Comparison of ENCODE assay signal across 25 mouse cellular contexts in the genomic region with DNA sequence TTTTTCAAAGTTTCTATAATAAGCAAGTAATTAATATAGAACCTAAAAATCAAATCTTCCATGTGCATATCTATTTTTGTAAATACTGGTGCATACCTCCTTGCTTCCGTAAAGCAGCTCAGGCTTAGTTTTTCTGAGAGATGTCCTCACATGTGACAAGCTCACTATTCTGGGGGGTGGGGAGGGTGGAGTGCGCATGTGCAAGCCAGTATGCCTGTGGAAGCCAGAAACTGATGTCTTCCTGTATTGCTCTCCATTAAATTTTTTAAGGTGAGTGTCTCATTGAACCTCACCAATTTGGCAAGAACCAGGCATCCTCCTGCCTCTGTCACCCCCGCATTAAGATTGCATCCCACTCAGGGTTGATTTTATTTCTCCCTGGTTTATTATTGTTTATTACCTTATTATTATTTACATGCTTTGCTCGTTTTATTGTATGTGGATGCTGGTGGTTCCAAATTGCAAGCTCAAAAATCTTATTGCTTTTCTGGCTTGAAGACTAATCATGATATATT.
A peak's percentile ranks its signal among the peaks of the same experiment; 100 is the strongest.
DNase-seq lines count a peak whose midpoint lies in the region; ATAC-seq and TF ChIP-seq lines count a peak whose summit lies in the region.
"Had no signal": no experiment of that assay in that cellular context is flagged by ENCODE, and none has a peak within 500 bp of the region (broad histone marks: within the 10 kb centered on the region; RNA-seq: fewer than 3 reads in every experiment).

No protein-coding gene starts in this region.

- H3K27ac ChIP-seq in stomach, postnatal 0 days (replicated peaks) = no peak overlapping the region
- H3K27ac ChIP-seq: forebrain, embryonic 12.5 days; gastrocnemius, adult 2 months; hindbrain, embryonic 12.5 days; kidney, embryonic 15.5 days; limb, embryonic 13.5 days; midbrain, embryonic 12.5 days; neural tube, embryonic 13.5 days had no signal

- no peak overlapping the region for H3K4me2 ChIP-seq in stomach, postnatal 0 days (replicated peaks; ENCODE audit: low read depth)
- H3K4me2 ChIP-seq: forebrain, embryonic 12.5 days; heart, embryonic 11.5 days; hindbrain, embryonic 12.5 days; kidney, embryonic 15.5 days; limb, embryonic 13.5 days; liver, embryonic 11.5 days; midbrain, embryonic 12.5 days; neural tube, embryonic 13.5 days had no signal

- intact Hi-C loops in left cerebral cortex, postnatal 4 days (cut with DNase I) = no loop called here
- intact Hi-C loops in left cerebral cortex, postnatal 14 days (cut with DNase I) = no loop called here

- TF ChIP-seq CTCF in stomach, postnatal 0 days (IDR thresholded peaks at IDR 0.05; ENCODE audit: low read depth) = no peak

- no peaks in the 10 kb centered on the region for H3K27me3 ChIP-seq in stomach, postnatal 0 days (ENCODE audit: control insufficient read depth, insufficient read depth, low read length)
- H3K27me3 ChIP-seq: embryonic facial prominence, embryonic 15.5 days; forebrain, embryonic 12.5 days; hindbrain, embryonic 12.5 days; kidney, embryonic 15.5 days; limb, embryonic 13.5 days; midbrain, embryonic 12.5 days; neural tube, embryonic 13.5 days; Patski had no signal

- peak; percentile 21 to 28 for DNase-seq in cerebellum, adult 18-20 months
- DNase-seq in left cerebral cortex, postnatal 4 days = peak; percentile 68
- no peak for DNase-seq in left cerebral cortex, postnatal 14 days (ENCODE audit: low spot score in 2 of 2)
- DNase-seq in cerebellum, postnatal 10 days = peak; percentile 88 to 90
- DNase-seq in stomach, postnatal 0 days (ENCODE audit: low spot score) = no peak
- no peak for DNase-seq in c-Kit-positive CD71-positive TER-119-positive erythroid progenitor cells, embryonic 14.5 days (ENCODE audit: low spot score)
- DNase-seq: heart, adult 18-20 months; heart, postnatal 36 days; kidney, adult 18-20 months; kidney, postnatal 25 days; lung, postnatal 36 days; thymus, postnatal 25 days had no signal

- no peak overlapping the region for H3K9ac ChIP-seq in stomach, postnatal 0 days (ENCODE audit: low read length)
- H3K9ac ChIP-seq: embryonic facial prominence, embryonic 15.5 days; forebrain, embryonic 12.5 days; hindbrain, embryonic 12.5 days; kidney, embryonic 15.5 days; limb, embryonic 13.5 days; midbrain, embryonic 12.5 days; neural tube, embryonic 13.5 days had no signal

- WGBS in stomach, postnatal 0 days = 89% methylated on average over 4 of the region's 4 CpGs

- no peaks in the 10 kb centered on the region for H3K9me3 ChIP-seq in stomach, postnatal 0 days (ENCODE audit: control insufficient read depth, low read length)
- H3K9me3 ChIP-seq: embryonic facial prominence, embryonic 10.5 days; embryonic facial prominence, embryonic 15.5 days; forebrain, embryonic 12.5 days; hindbrain, embryonic 12.5 days; kidney, embryonic 15.5 days; limb, embryonic 13.5 days; midbrain, embryonic 12.5 days; neural tube, embryonic 13.5 days had no signal

- H3K4me1 ChIP-seq in stomach, postnatal 0 days (replicated peaks; ENCODE audit: control insufficient read depth, insufficient read depth) = no peaks in the 10 kb centered on the region
- H3K4me1 ChIP-seq: embryonic facial prominence, embryonic 10.5 days; hindbrain, embryonic 12.5 days; kidney, embryonic 15.5 days had no signal

- H3K4me3 ChIP-seq in stomach, postnatal 0 days (ENCODE audit: low read depth, low read length) = no peak overlapping the region
- H3K4me3 ChIP-seq: embryonic facial prominence, embryonic 10.5 days; embryonic facial prominence, embryonic 15.5 days; forebrain, embryonic 12.5 days; hindbrain, embryonic 12.5 days; kidney, embryonic 15.5 days; limb, embryonic 13.5 days; midbrain, embryonic 12.5 days; neural tube, embryonic 13.5 days had no signal

- no peak for ATAC-seq in cerebellum, adult (ENCODE audit: insufficient number of reproducible peaks, low FRiP score, low TSS enrichment)
- ATAC-seq in stomach, postnatal 0 days (ENCODE audit: low FRiP score, low TSS enrichment) = no peak
- ATAC-seq: Patski had no signal

- H3K36me3 ChIP-seq in stomach, postnatal 0 days (ENCODE audit: control insufficient read depth, insufficient read depth, low read length) = no peaks in the 10 kb centered on the region
- H3K36me3 ChIP-seq: embryonic facial prominence, embryonic 10.5 days; embryonic facial prominence, embryonic 15.5 days; forebrain, embryonic 12.5 days; hindbrain, embryonic 12.5 days; kidney, embryonic 15.5 days; limb, embryonic 13.5 days; midbrain, embryonic 12.5 days; neural tube, embryonic 13.5 days had no signal

- no peak for TF ChIP-seq EP300 in stomach, postnatal 0 days (optimal IDR thresholded peaks at IDR 0.05)

Comparison
In these comparisons a context has a peak if more than half of its experiments do, and no peak if none do; other contexts are left out.
1. DNase-seq: peak in cerebellum, adult 18-20 months (2 of 2), left cerebral cortex, postnatal 4 days (single experiment) and cerebellum, postnatal 10 days (2 of 2); none in left cerebral cortex, postnatal 14 days (0 of 2), stomach, postnatal 0 days (single experiment) and c-Kit-positive CD71-positive TER-119-positive erythroid progenitor cells, embryonic 14.5 days (single experiment).